24 mouse cellular contexts compared by ENCODE assay signal in the genomic region with DNA sequence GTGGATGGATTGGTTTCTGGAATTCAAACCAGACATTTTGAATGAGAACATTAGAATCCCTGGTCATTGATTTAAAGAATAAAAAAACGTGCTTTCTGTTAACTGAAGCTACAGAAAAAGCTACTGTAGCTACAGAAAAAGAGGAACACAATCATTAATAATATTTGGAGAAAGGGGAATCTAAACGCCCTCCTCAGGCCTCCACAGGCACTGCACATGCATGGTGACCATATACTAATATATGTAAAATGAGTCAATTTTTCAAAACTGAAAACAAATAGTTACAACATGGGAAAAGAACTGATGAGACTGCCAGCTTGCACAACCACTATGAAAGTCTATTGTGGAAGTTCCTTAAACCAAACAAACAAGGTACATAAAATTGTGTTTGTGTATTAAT. TPM values are rescaled to one million over a fixed set of nuclear protein-coding genes. Genes with fewer than 3 reads are reported as not detected.
A peak's percentile ranks its signal among the peaks of the same experiment; 100 is the strongest.
DNase-seq lines count a peak whose midpoint lies in the region; ATAC-seq and TF ChIP-seq lines count a peak whose summit lies in the region.
"Had no signal": no experiment of that assay in that cellular context is flagged by ENCODE, and none has a peak within 500 bp of the region (broad histone marks: within the 10 kb centered on the region; RNA-seq: fewer than 3 reads in every experiment).

No protein-coding gene starts in this region.

- no peak overlapping the region for H3K4me3 ChIP-seq in forebrain, postnatal 0 days (ENCODE audit: low read depth, low read length)
- H3K4me3 ChIP-seq in forebrain, embryonic 13.5 days: no peak overlapping the region
- H3K4me3 ChIP-seq in liver, embryonic 14.5 days (ENCODE audit: insufficient read depth in 1 of 2, low read depth in 2 of 2, low read length in 2 of 2): no peak overlapping the region
- H3K4me3 ChIP-seq in liver, embryonic 11.5 days (ENCODE audit: low read depth, low read length): no peak overlapping the region
- H3K4me3 ChIP-seq: hindbrain, embryonic 15.5 days; intestine, embryonic 15.5 days; limb, embryonic 10.5 days; midbrain, embryonic 10.5 days had no signal

- no peak for DNase-seq in forebrain, postnatal 0 days
- DNase-seq in liver, embryonic 14.5 days (ENCODE audit: low read depth in 3 of 3, low spot score in 3 of 3): no peak
- DNase-seq in liver, embryonic 11.5 days (ENCODE audit: low spot score): no peak
- DNase-seq in splenic B cell, adult 2 months (ENCODE audit: low read depth, low spot score): peak; percentile 8
- DNase-seq in ovary, postnatal 14 days (ENCODE audit: low spot score): no peak
- no peak for DNase-seq in urinary bladder, postnatal 25 days (ENCODE audit: low spot score)
- DNase-seq: adrenal gland, adult 8-10 months; cerebellum, adult 2 months; cerebellum, postnatal 36 days; gastrocnemius, postnatal 25 days; heart, postnatal 4 days; kidney, adult 9 months; kidney, postnatal 25 days; lung, adult 2 months; lung, postnatal 36 days had no signal

- no peaks in the 10 kb centered on the region for H3K9me3 ChIP-seq in forebrain, postnatal 0 days (ENCODE audit: low read length)
- no peaks in the 10 kb centered on the region for H3K9me3 ChIP-seq in forebrain, embryonic 13.5 days (replicated peaks)
- H3K9me3 ChIP-seq in liver, embryonic 14.5 days (ENCODE audit: control insufficient read depth, low read length): no peaks in the 10 kb centered on the region
- H3K9me3 ChIP-seq in liver, embryonic 11.5 days (ENCODE audit: control insufficient read depth, low read length): no peaks in the 10 kb centered on the region
- H3K9me3 ChIP-seq: hindbrain, embryonic 15.5 days; intestine, embryonic 15.5 days; limb, embryonic 10.5 days; midbrain, embryonic 10.5 days had no signal

- no peaks in the 10 kb centered on the region for H3K36me3 ChIP-seq in forebrain, postnatal 0 days (ENCODE audit: insufficient read depth)
- peaks cover 9% of the 10 kb centered on the region; the same call in 1 of the 2 replicates for H3K36me3 ChIP-seq in forebrain, embryonic 13.5 days (ENCODE audit: poor library complexity, severe bottlenecking)
- no peaks in the 10 kb centered on the region for H3K36me3 ChIP-seq in liver, embryonic 14.5 days (replicated peaks; ENCODE audit: control insufficient read depth, insufficient read depth, low read depth)
- no peaks in the 10 kb centered on the region for H3K36me3 ChIP-seq in liver, embryonic 11.5 days (ENCODE audit: control insufficient read depth, insufficient read depth, low read length)
- 0 out of 2 replicates have a peak, but pooled peaks cover 3% of the 10 kb centered on the region for H3K36me3 ChIP-seq in splenic B cell, adult 2 months (ENCODE audit: control insufficient read depth, insufficient read depth, low read length, poor library complexity, severe bottlenecking)
- H3K36me3 ChIP-seq: hindbrain, embryonic 15.5 days; intestine, embryonic 15.5 days had no signal

- WGBS in forebrain, postnatal 0 days: 69% methylated on average over 2 of the region's 2 CpGs
- 70% methylated on average over 2 of the region's 2 CpGs for WGBS in forebrain, embryonic 13.5 days
- 40% methylated on average over 2 of the region's 2 CpGs for WGBS in liver, embryonic 14.5 days (ENCODE audit: insufficient replicate concordance)
- 59% methylated on average over 2 of the region's 2 CpGs for WGBS in liver, embryonic 11.5 days

- TF ChIP-seq CTCF in forebrain, postnatal 0 days (IDR thresholded peaks at IDR 0.05; ENCODE audit: low read depth): 0 out of 2 replicates have a peak, but pooled peaks have one; percentile 10
- peak; percentile 8; the same call in 1 of the 2 replicates for TF ChIP-seq CTCF in liver, embryonic 14.5 days (IDR thresholded peaks at IDR 0.05; ENCODE audit: low read depth)

- no peak for ATAC-seq in forebrain, postnatal 0 days
- ATAC-seq in forebrain, embryonic 13.5 days: no peak
- no peak for ATAC-seq in liver, embryonic 14.5 days (ENCODE audit: insufficient read depth)
- no peak for ATAC-seq in liver, embryonic 11.5 days (replicated peaks; ENCODE audit: low FRiP score)
- ATAC-seq in common myeloid progenitor, adult 5-6 weeks (replicated peaks; ENCODE audit: low read depth, poor library complexity, severe bottlenecking): peak; percentile 66
- ATAC-seq: activated CD4-positive, CD25-positive, alpha-beta regulatory T cell, adult 4 months; forebrain, embryonic 14.5 days; intestine, embryonic 15.5 days; midbrain, embryonic 16.5 days had no signal

- H3K9ac ChIP-seq in forebrain, postnatal 0 days: no peak overlapping the region
- no peak overlapping the region for H3K9ac ChIP-seq in forebrain, embryonic 13.5 days
- H3K9ac ChIP-seq in liver, embryonic 14.5 days (replicated peaks): no peak overlapping the region
- no peak overlapping the region for H3K9ac ChIP-seq in liver, embryonic 11.5 days (ENCODE audit: low read depth, low read length)
- H3K9ac ChIP-seq: hindbrain, embryonic 15.5 days; intestine, embryonic 15.5 days had no signal

- no peaks in the 10 kb centered on the region for H3K27me3 ChIP-seq in forebrain, postnatal 0 days (ENCODE audit: insufficient read depth, low read length)
- H3K27me3 ChIP-seq in forebrain, embryonic 13.5 days: no peaks in the 10 kb centered on the region
- H3K27me3 ChIP-seq in liver, embryonic 14.5 days (ENCODE audit: control insufficient read depth, insufficient read depth, low read length): no peaks in the 10 kb centered on the region
- no peaks in the 10 kb centered on the region for H3K27me3 ChIP-seq in liver, embryonic 11.5 days (replicated peaks; ENCODE audit: control insufficient read depth, insufficient read depth, low read length)
- no peaks in the 10 kb centered on the region for H3K27me3 ChIP-seq in splenic B cell, adult 2 months (ENCODE audit: control insufficient read depth, insufficient read depth, low read length, poor library complexity, severe bottlenecking)
- H3K27me3 ChIP-seq: hindbrain, embryonic 15.5 days; intestine, embryonic 15.5 days had no signal

- TF ChIP-seq EP300 in liver, embryonic 14.5 days (IDR thresholded peaks at IDR 0.05; ENCODE audit: low read depth): no peak

- H3K4me2 ChIP-seq in forebrain, postnatal 0 days (ENCODE audit: low read depth): no peak overlapping the region
- H3K4me2 ChIP-seq in forebrain, embryonic 13.5 days: no peak overlapping the region
- H3K4me2 ChIP-seq in liver, embryonic 14.5 days (ENCODE audit: low read depth): no peak overlapping the region
- H3K4me2 ChIP-seq in liver, embryonic 11.5 days: no peak overlapping the region
- H3K4me2 ChIP-seq: hindbrain, embryonic 15.5 days; intestine, embryonic 15.5 days had no signal

- no peak overlapping the region for H3K27ac ChIP-seq in forebrain, postnatal 0 days (ENCODE audit: low read depth, low read length)
- H3K27ac ChIP-seq in forebrain, embryonic 13.5 days: no peak overlapping the region
- no peak overlapping the region for H3K27ac ChIP-seq in liver, embryonic 14.5 days
- no peak overlapping the region for H3K27ac ChIP-seq in liver, embryonic 11.5 days (ENCODE audit: low read depth, low read length)
- H3K27ac ChIP-seq: hindbrain, embryonic 15.5 days; intestine, embryonic 15.5 days; limb, embryonic 10.5 days; midbrain, embryonic 10.5 days had no signal

- no peaks in the 10 kb centered on the region for H3K4me1 ChIP-seq in forebrain, postnatal 0 days (ENCODE audit: insufficient read depth)
- H3K4me1 ChIP-seq in forebrain, embryonic 13.5 days: no peaks in the 10 kb centered on the region
- no peaks in the 10 kb centered on the region for H3K4me1 ChIP-seq in liver, embryonic 14.5 days (replicated peaks; ENCODE audit: control insufficient read depth in 2 of 2, insufficient read depth in 2 of 2, low read length in 1 of 2)
- H3K4me1 ChIP-seq in liver, embryonic 11.5 days (replicated peaks; ENCODE audit: control insufficient read depth, insufficient read depth, low read length): no peaks in the 10 kb centered on the region
- H3K4me1 ChIP-seq: hindbrain, embryonic 15.5 days; intestine, embryonic 15.5 days; limb, embryonic 10.5 days; midbrain, embryonic 10.5 days had no signal

RNA-seq across cellular contexts. Expression of a gene that starts 21.3 kb away (rescaled TPM):
- total RNA-seq in forebrain, postnatal 0 days (2014; rRNA removed): 129 and 143 TPM in 2 replicates
- polyA plus RNA-seq in forebrain, postnatal 0 days (2015; fragmentation: Nextera tagmentation; extraction: Ambion mirVana): 18.6 and 18.7 TPM in 2 replicates
- polyA plus RNA-seq in forebrain, embryonic 13.5 days (2015; fragmentation: Nextera tagmentation; extraction: Ambion mirVana): 24.8 and 25.1 TPM in 2 replicates
- 0.88 and 1.1 TPM in 2 replicates for polyA plus RNA-seq in liver, embryonic 14.5 days (2012; rRNA removed)
- polyA plus RNA-seq in liver, embryonic 14.5 days (2014; fragmentation: Nextera tagmentation; extraction: Ambion mirVana): 0.49 and 0.56 TPM in 2 replicates
- 3.5 and 4.3 TPM in 2 replicates for polyA plus RNA-seq in liver, embryonic 11.5 days (2014; fragmentation: Nextera tagmentation; extraction: Ambion mirVana)
- 67.3 and 70.5 TPM in 2 replicates for total RNA-seq in common myeloid progenitor, adult 5-6 weeks (2017)
